Mouse (Mus musculus) intestine, embryonic 15.5 days (tissue): Measurements from ENCODE around the gene 4930558K02Rik. TPM values are rescaled to one million over a fixed set of nuclear protein-coding genes. Genes with fewer than 3 reads are reported as not detected.

Source experiments
- ATAC-seq: fragments of 200-750 bp; cut with Nextera tagmentation; 2 replicates; pipeline ENCODE4 v1.8.0; 2017; ENCODE audit warnings: moderate TSS enrichment, moderate library complexity
- H3K27ac ChIP-seq: fragments of 300-500 bp; sonication (generic); 2 replicates; pipeline ENCODE4 v1.5.1; 2015; ENCODE audit warnings: mild to moderate bottlenecking, inconsistent platforms
- H3K27me3 ChIP-seq: fragments of 300-500 bp; sonication (generic); replicated peaks from 2 replicates; pipeline ENCODE4 v1.6.1; 2015; ENCODE audit warnings: inconsistent platforms
- H3K36me3 ChIP-seq: fragments of 300-500 bp; sonication (generic); 2 replicates; pipeline ENCODE4 v1.6.1; 2015; ENCODE audit warnings: inconsistent platforms
- H3K4me1 ChIP-seq: fragments of 300-500 bp; sonication (generic); replicated peaks from 2 replicates; pipeline ENCODE4 v1.6.1; 2015; ENCODE audit warnings: inconsistent platforms
- H3K4me2 ChIP-seq: fragments of 300-500 bp; sonication (generic); replicated peaks from 2 replicates; pipeline ENCODE4 v1.6.1; 2015; ENCODE audit warnings: mild to moderate bottlenecking, inconsistent platforms
- H3K4me3 ChIP-seq: fragments of 300-500 bp; sonication (generic); replicated peaks from 2 replicates; pipeline ENCODE4 v1.5.1; 2015; ENCODE audit warnings: inconsistent platforms
- H3K9ac ChIP-seq: fragments of 300-500 bp; sonication (generic); 2 replicates; pipeline ENCODE4 v1.6.1; 2015; ENCODE audit warnings: inconsistent platforms
- H3K9me3 ChIP-seq: fragments of 300-500 bp; sonication (generic); 2 replicates; pipeline ENCODE4 v1.6.1; 2016; ENCODE audit warnings: inconsistent platforms
- WGBS: fragments of 180-500 bp; shearing (Covaris S2); methylation state at CpG from one replicate; pipeline ENCODE4 v1.1.7; 2015; 5-methylcytosine and 5-hydroxymethylcytosine counted together
- polyA plus RNA-seq: library from polyadenylated mRNA; unstranded; fragments of >200 nt; fragmentation: Nextera tagmentation; extraction: Ambion mirVana; gene quantifications from 2 replicates; pipeline ENCODE4 v1.2.1, GENCODE M21; 2015

Gene 4930558K02Rik
- polyA plus RNA-seq, 1 experiment from 2014 or later: not detected

DNA sequence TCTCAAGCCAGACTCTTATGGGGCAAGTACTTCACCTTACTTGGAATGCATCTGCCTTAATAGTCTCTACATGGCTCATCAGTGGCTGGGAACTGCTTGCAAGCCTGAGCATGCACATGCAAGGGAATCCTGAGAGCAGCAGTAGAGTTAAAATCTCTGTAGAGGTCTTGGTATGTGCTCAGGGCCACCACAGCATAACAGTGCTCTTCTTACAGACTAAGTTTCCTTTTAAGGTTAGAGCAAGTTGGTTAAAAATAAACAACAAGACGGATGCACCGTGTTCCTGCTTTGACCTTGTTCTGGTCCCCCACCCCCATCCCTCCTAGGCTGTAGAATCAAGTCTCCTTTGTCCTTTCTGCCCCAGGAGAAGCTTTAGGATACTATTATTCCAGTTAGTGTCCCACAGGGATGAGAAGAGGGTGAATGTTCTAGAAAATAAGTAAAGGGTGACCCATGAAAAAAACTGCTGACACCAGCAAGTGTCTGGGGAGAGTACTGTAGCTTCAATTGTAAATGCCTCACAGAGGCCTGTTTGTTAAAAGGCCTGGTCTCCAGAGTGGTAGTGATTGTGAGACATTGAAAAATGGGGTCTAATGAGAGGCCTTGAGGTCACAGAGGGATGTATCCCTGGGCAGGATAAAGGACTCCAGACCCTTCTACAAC, 71.5 kb downstream of the 4930558K02Rik start:
- peak; percentile 51 for ATAC-seq
- H3K36me3 ChIP-seq: no peaks in the 10 kb centered on the region
- no peaks in the 10 kb centered on the region for H3K27me3 ChIP-seq
- H3K27ac ChIP-seq: 0 out of 2 replicates have a peak overlapping the region, but pooled peaks have one; percentile 7
- no peaks in the 10 kb centered on the region for H3K9me3 ChIP-seq
- H3K4me2 ChIP-seq: no peak overlapping the region
- H3K9ac ChIP-seq: no peak overlapping the region
- WGBS: 18% methylated on average over 2 of the region's 2 CpGs
- no peak overlapping the region for H3K4me3 ChIP-seq
- no peaks in the 10 kb centered on the region for H3K4me1 ChIP-seq

GRCm38 (mm10) chr1:161907111-161907510, 72.3 kb downstream of the 4930558K02Rik start:
- Histone ChIP-seq H3K4me3 (no peak overlapping the region), H3K27me3 (no peaks in the 10 kb centered on the region), H3K27ac (no peak overlapping the region), H3K36me3 (no peaks in the 10 kb centered on the region), H3K9ac (no peak overlapping the region), H3K4me2 (no peak overlapping the region), H3K4me1 (no peaks in the 10 kb centered on the region), H3K9me3 (no peaks in the 10 kb centered on the region)
- ATAC-seq: no peak
- 84% methylated on average over 4 of the region's 4 CpGs for WGBS

DNA sequence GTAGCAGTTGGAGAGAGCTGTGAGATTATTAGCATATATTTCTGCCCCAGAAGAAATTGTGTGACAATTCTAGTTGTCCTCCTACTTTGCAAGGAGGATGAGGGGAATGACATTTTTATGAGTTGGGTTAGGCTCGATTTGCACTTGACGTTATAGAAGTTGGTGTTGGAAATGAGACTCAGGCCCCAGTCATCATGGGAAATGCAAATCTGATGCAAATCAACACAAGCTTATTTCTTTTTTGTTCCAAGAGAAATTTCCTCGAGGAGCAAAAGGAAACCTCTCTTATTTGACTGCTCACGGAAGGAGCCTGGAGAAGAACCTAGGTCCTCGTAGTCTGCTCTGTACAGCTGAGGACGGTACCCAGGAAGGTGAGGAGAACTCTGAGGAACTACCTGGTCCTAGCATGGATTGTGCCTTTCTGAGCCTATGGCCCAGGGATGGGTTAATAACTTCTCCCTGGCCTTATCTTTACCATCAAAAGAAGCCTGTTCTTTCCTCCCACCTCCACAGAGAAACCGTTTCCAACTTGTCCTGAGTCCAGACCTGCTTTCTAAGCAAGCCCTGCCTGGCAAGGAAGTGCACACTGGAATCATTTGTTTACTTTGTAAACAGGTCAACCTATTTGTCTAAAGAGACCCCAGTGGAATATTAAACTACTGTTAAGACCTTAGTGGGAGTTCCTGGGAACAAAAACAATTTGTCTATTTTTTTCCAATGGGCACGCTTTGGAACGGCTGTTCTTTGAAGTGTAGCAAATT, 76.6 kb downstream of the 4930558K02Rik start:
- H3K4me3 ChIP-seq: no peak overlapping the region
- no peaks in the 10 kb centered on the region for H3K9me3 ChIP-seq
- ATAC-seq: no peak
- no peaks in the 10 kb centered on the region for H3K27me3 ChIP-seq
- no peak overlapping the region for H3K9ac ChIP-seq
- 59% methylated on average over 9 of the region's 9 CpGs for WGBS
- H3K27ac ChIP-seq: no peak overlapping the region
- H3K36me3 ChIP-seq: no peaks in the 10 kb centered on the region
- H3K4me2 ChIP-seq: no peak overlapping the region
- no peaks in the 10 kb centered on the region for H3K4me1 ChIP-seq

- Histone ChIP-seq H3K27me3 (no peaks in the 10 kb centered on the region), H3K27ac (no peak overlapping the region), H3K36me3 (no peaks in the 10 kb centered on the region), H3K4me3 (no peak overlapping the region), H3K4me2 (no peak overlapping the region), H3K9me3 (no peaks in the 10 kb centered on the region), H3K4me1 (no peaks in the 10 kb centered on the region), H3K9ac (no peak overlapping the region)
- WGBS: 61% methylated on average over 2 of the region's 2 CpGs
- no peak for ATAC-seq
These were observed 79.3 kb downstream of the 4930558K02Rik start for GRCm38 (mm10) chr1:161900129-161900528.

DNA sequence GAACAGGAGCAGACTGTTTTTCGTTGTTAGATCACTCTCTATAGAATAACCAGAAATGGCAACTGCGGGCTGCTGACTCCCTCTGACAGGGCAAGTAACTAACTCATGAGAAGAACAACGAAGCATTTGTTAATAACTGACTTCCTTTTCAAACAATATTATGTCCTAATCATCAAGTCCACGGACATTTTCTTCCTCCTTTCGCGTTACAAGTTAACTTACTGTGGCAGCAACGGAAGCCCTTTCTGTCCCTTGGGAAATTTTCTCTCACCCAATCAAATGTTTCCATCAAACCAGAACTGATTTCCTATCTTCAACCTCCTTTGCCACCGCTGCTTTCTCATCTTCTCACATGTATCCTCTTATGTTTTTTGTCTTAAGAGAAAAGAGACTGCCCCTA, 82.2 kb downstream of the 4930558K02Rik start:
- no peak for ATAC-seq
- Histone ChIP-seq H3K36me3 (no peaks in the 10 kb centered on the region), H3K4me2 (no peak overlapping the region), H3K27ac (no peak overlapping the region), H3K4me3 (no peak overlapping the region), H3K9ac (no peak overlapping the region), H3K9me3 (no peaks in the 10 kb centered on the region), H3K27me3 (no peaks in the 10 kb centered on the region), H3K4me1 (no peaks in the 10 kb centered on the region)
- WGBS: 70% methylated on average over 8 of the region's 8 CpGs

DNA sequence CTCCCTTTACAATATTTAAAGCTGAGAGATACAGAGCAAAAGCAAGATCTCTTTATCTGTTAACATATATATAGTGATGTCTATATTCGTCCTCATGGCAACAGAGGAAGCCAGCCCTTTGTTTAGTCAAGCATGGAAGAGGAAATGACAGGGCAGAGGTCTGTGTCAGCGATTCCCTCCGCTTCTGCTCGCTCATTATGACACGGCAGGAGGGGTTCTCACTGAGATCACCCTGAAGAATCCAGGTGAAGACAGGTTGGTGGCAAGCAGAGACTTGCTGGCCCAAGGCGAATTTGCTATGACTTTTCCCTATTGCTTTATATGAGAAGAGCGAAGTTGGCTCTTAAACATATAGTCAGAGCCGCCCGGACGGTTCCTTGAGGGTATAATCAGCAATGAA, 83.3 kb downstream of the 4930558K02Rik start:
- Histone ChIP-seq H3K4me3 (no peak overlapping the region), H3K9ac (no peak overlapping the region), H3K27ac (no peak overlapping the region), H3K4me2 (peak overlapping the region; percentile 19; the same call in 1 of the 2 replicates), H3K27me3 (no peaks in the 10 kb centered on the region), H3K4me1 (no peaks in the 10 kb centered on the region), H3K9me3 (no peaks in the 10 kb centered on the region), H3K36me3 (no peaks in the 10 kb centered on the region)
- 43% methylated on average over 10 of the region's 10 CpGs for WGBS
- ATAC-seq: no peak

DNA sequence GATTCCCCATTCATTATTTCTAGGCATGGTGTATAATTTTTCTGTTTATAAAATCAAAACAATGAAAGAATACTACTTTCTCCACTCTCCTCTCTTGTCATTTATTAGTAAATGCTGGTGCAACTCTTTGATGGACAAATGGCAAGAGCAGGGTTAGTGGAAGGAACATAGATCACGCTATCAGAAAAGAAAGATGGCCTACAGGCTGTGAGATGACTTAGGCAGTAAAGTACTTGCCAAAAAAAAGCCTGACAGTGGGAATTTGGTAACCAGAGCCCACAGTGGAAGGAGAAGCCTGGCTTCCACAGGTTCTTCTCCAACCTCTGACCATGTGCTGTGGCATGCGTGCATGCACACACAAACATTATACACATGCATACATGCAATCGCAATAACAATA, 84.4 kb downstream of the 4930558K02Rik start:
- 94% methylated on average over 3 of the region's 3 CpGs for WGBS
- H3K4me2 ChIP-seq: no peak overlapping the region
- ATAC-seq: no peak
- no peak overlapping the region for H3K27ac ChIP-seq
- no peaks in the 10 kb centered on the region for H3K4me1 ChIP-seq
- H3K36me3 ChIP-seq: no peaks in the 10 kb centered on the region
- no peak overlapping the region for H3K9ac ChIP-seq
- H3K9me3 ChIP-seq: no peaks in the 10 kb centered on the region
- no peaks in the 10 kb centered on the region for H3K27me3 ChIP-seq
- no peak overlapping the region for H3K4me3 ChIP-seq

- Histone ChIP-seq H3K27ac (no peak overlapping the region), H3K9ac (no peak overlapping the region), H3K4me2 (no peak overlapping the region), H3K36me3 (no peaks in the 10 kb centered on the region), H3K4me3 (no peak overlapping the region), H3K27me3 (no peaks in the 10 kb centered on the region), H3K9me3 (no peaks in the 10 kb centered on the region), H3K4me1 (no peaks in the 10 kb centered on the region)
- peak; percentile 75; the same call in 1 of the 2 replicates for ATAC-seq
- 32% methylated on average over 2 of the region's 2 CpGs for WGBS
These were observed 84.9 kb downstream of the 4930558K02Rik start for GRCm38 (mm10) chr1:161894553-161894952.

DNA sequence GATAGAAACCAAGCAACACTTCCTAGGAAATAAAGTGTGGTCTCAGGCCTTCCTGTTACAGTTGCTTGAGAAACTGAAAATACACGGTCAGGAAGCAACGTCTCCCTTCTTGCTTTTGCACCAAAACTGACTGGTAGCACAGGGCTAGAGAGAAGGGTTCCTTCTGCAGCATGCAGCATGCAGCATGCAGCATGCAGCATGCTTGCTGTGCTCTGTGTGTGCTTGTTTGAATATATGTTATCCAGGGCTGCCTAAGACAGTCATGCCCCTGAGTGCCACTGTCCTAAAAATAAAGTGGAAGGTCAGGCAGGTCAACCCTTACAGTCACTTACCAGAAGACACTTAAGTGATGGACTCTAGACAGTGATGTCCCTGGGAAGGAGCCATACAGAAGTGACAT, 85.3 kb downstream of the 4930558K02Rik start:
- no peak overlapping the region for H3K4me3 ChIP-seq

More for the DNA sequence above, 85.3 kb downstream of the 4930558K02Rik start:
- ATAC-seq: peak; percentile 36; the same call in 1 of the 2 replicates
- H3K9me3 ChIP-seq: no peaks in the 10 kb centered on the region
- 69% methylated on average over 2 of the region's 2 CpGs for WGBS
- no peak overlapping the region for H3K27ac ChIP-seq
- no peak overlapping the region for H3K9ac ChIP-seq
- H3K4me1 ChIP-seq: no peaks in the 10 kb centered on the region
- H3K36me3 ChIP-seq: no peaks in the 10 kb centered on the region
- H3K27me3 ChIP-seq: no peaks in the 10 kb centered on the region
- no peak overlapping the region for H3K4me2 ChIP-seq

Other genes starting within 250 kb of the 4930558K02Rik start
- not detected in 2 replicates for gene Fasl, start 191.1 kb downstream of the 4930558K02Rik start, polyA plus RNA-seq
- gene Suco, start 103.0 kb downstream of the 4930558K02Rik start, polyA plus RNA-seq: 14.0 and 21.9 TPM in 2 replicates
- gene Pigc, start 10.4 kb downstream of the 4930558K02Rik start, polyA plus RNA-seq: 32.8 and 34.5 TPM in 2 replicates